Mouse (Mus musculus) stomach, embryonic 14.5 days (tissue): ENCODE measurements around the gene Slc4a1ap. TPM values are rescaled to one million over a fixed set of nuclear protein-coding genes. Genes with fewer than 3 reads are reported as not detected.

Experiments
- ATAC-seq: fragments of 200-750 bp; cut with Nextera tagmentation; 2 replicates; pipeline ENCODE4 v1.8.0; 2017; ENCODE audit warnings: low read depth, moderate TSS enrichment; ENCODE audit not compliant: insufficient number of reproducible peaks, insufficient read depth, low FRiP score
- H3K27ac ChIP-seq: fragments of 300-500 bp; sonication (generic); 2 replicates; pipeline ENCODE4 v1.5.1; 2014; ENCODE audit warnings: mild to moderate bottlenecking, low read length, moderate library complexity, mixed read lengths
- H3K27me3 ChIP-seq: fragments of 300-500 bp; sonication (generic); 2 replicates; pipeline ENCODE4 v1.6.1; 2014; ENCODE audit warnings: low read length, control low read depth, mixed read lengths; ENCODE audit not compliant: control insufficient read depth, insufficient read depth
- H3K36me3 ChIP-seq: fragments of 300-500 bp; sonication (generic); 2 replicates; pipeline ENCODE4 v1.6.1; 2014; ENCODE audit warnings: mild to moderate bottlenecking, control low read depth, low read length, moderate library complexity, mixed read lengths; ENCODE audit not compliant: control insufficient read depth, insufficient read depth
- H3K4me1 ChIP-seq: fragments of 300-500 bp; sonication (generic); 2 replicates; pipeline ENCODE4 v1.6.1; 2014; ENCODE audit warnings: low read length, control low read depth, mixed read lengths; ENCODE audit not compliant: control insufficient read depth, insufficient read depth
- H3K4me2 ChIP-seq: fragments of 300-500 bp; sonication (generic); replicated peaks from 2 replicates; pipeline ENCODE4 v1.6.1; 2014; ENCODE audit warnings: low read depth, low read length, control low read depth
- H3K4me3 ChIP-seq: fragments of 300-500 bp; sonication (generic); 2 replicates; pipeline ENCODE4 v1.5.1; 2014; ENCODE audit warnings: low read depth, low read length, control low read depth
- H3K9ac ChIP-seq: fragments of 300-500 bp; sonication (generic); replicated peaks from 2 replicates; pipeline ENCODE4 v1.6.1; 2014; ENCODE audit warnings: low read depth, mild to moderate bottlenecking, control low read depth, low read length, moderate library complexity, mixed read lengths
- H3K9me3 ChIP-seq: fragments of 300-500 bp; sonication (generic); 2 replicates; pipeline ENCODE4 v1.6.1; 2016; ENCODE audit warnings: low read depth, low read length, control low read depth; ENCODE audit not compliant: control insufficient read depth
- WGBS: fragments of 180-500 bp; shearing (Covaris S2); extraction: QIAGEN DNeasy Blood & Tissue Kit; methylation state at CpG from one replicate; pipeline ENCODE4 v1.1.7; 2014; 5-methylcytosine and 5-hydroxymethylcytosine counted together
- polyA plus RNA-seq: library from polyadenylated mRNA; unstranded; fragments of >200 nt; fragmentation: Nextera tagmentation; extraction: Ambion mirVana; gene quantifications from 2 replicates; pipeline ENCODE4 v1.2.1, GENCODE M21; 2014

Gene Slc4a1ap
- polyA plus RNA-seq, 1 experiment from 2014 or later, result 35.5 TPM

GRCm38 (mm10) chr5:31591122-31591521 lies 64.3 kb downstream of the Slc4a1ap start:
- H3K4me2 ChIP-seq, result no peak overlapping the region
- ATAC-seq, result no peak
- WGBS, result 89% methylated on average over 7 of the region's 7 CpGs

GRCm38 (mm10) chr5:31595868-31596267 lies 69.1 kb downstream of the Slc4a1ap start:
- no peaks in the 10 kb centered on the region for H3K36me3 ChIP-seq
- H3K4me3 ChIP-seq, result no peak overlapping the region
- H3K27ac ChIP-seq, result peak overlapping the region; percentile 70; the same call in 1 of the 2 replicates
- no peak for ATAC-seq
- H3K4me1 ChIP-seq, result peaks cover 17% of the 10 kb centered on the region; the same call in 1 of the 2 replicates
- H3K4me2 ChIP-seq, result 0 out of 2 replicates have a peak overlapping the region, but pooled peaks have one; percentile 61
- no peaks in the 10 kb centered on the region for H3K27me3 ChIP-seq
- H3K9me3 ChIP-seq, result no peaks in the 10 kb centered on the region
- H3K9ac ChIP-seq, result no peak overlapping the region
- 57% methylated on average over 4 of the region's 4 CpGs for WGBS

More at GRCm38 (mm10) chr5:31591122-31591521, 64.3 kb downstream of the Slc4a1ap start:
- Histone ChIP-seq H3K36me3 (no peaks in the 10 kb centered on the region), H3K9me3 (no peaks in the 10 kb centered on the region), H3K27me3 (no peaks in the 10 kb centered on the region), H3K27ac (no peak overlapping the region), H3K4me3 (no peak overlapping the region), H3K9ac (no peak overlapping the region), H3K4me1 (0 out of 2 replicates have a peak, but pooled peaks cover 5% of the 10 kb centered on the region)

GRCm38 (mm10) chr5:31596481-31597429 lies 70.0 kb downstream of the Slc4a1ap start, which contains the start of gene Mrpl33:
Mrpl33 (plus strand) TSS chr5:31596935.
- ATAC-seq, result peak; percentile 80
- H3K9ac ChIP-seq, result peak within 1 kb of the TSS; percentile 36; the same call in 1 of the 2 replicates
- no peaks in the 10 kb centered on the region for H3K36me3 ChIP-seq
- peak within 1 kb of the TSS; percentile 26 for H3K4me3 ChIP-seq
- H3K4me1 ChIP-seq, result peaks cover 17% of the 10 kb centered on the region; the same call in 1 of the 2 replicates
- H3K4me2 ChIP-seq, result peak within 1 kb of the TSS; percentile 61
- no peaks in the 10 kb centered on the region for H3K9me3 ChIP-seq
- no peaks in the 10 kb centered on the region for H3K27me3 ChIP-seq
- peak within 1 kb of the TSS; percentile 70 for H3K27ac ChIP-seq
- WGBS, result 9% methylated on average over 26 of the region's 26 CpGs

GRCm38 (mm10) chr5:31597430-31597944 lies 70.7 kb downstream of the Slc4a1ap start:
- Histone ChIP-seq H3K9ac (peak overlapping the region; percentile 36; the same call in 1 of the 2 replicates), H3K4me3 (peak overlapping the region; percentile 26), H3K4me1 (peaks cover 21% of the 10 kb centered on the region; the same call in 1 of the 2 replicates), H3K27me3 (no peaks in the 10 kb centered on the region), H3K36me3 (no peaks in the 10 kb centered on the region), H3K4me2 (peak overlapping the region; percentile 61), H3K9me3 (no peaks in the 10 kb centered on the region), H3K27ac (peak overlapping the region; percentile 70; the same call in 1 of the 2 replicates)
- ATAC-seq, result no peak
- WGBS, result 65% methylated on average over 6 of the region's 6 CpGs

GRCm38 (mm10) chr5:31598121-31598520 lies 71.3 kb downstream of the Slc4a1ap start:
- peaks cover 21% of the 10 kb centered on the region; the same call in 1 of the 2 replicates for H3K4me1 ChIP-seq

GRCm38 (mm10) chr5:31598579-31598978 lies 71.8 kb downstream of the Slc4a1ap start:
- H3K27me3 ChIP-seq, result no peaks in the 10 kb centered on the region
- no peaks in the 10 kb centered on the region for H3K9me3 ChIP-seq
- 73% methylated on average over 4 of the region's 4 CpGs for WGBS
- H3K9ac ChIP-seq, result no peak overlapping the region
- H3K4me3 ChIP-seq, result no peak overlapping the region
- peaks cover 21% of the 10 kb centered on the region; the same call in 1 of the 2 replicates for H3K4me1 ChIP-seq
- no peak overlapping the region for H3K4me2 ChIP-seq
- H3K36me3 ChIP-seq, result no peaks in the 10 kb centered on the region
- ATAC-seq, result no peak
- H3K27ac ChIP-seq, result no peak overlapping the region

More at GRCm38 (mm10) chr5:31598121-31598520, 71.3 kb downstream of the Slc4a1ap start:
- no peak for ATAC-seq
- no peaks in the 10 kb centered on the region for H3K36me3 ChIP-seq
- WGBS, result 84% methylated on average over 7 of the region's 7 CpGs
- H3K27ac ChIP-seq, result no peak overlapping the region
- H3K27me3 ChIP-seq, result no peaks in the 10 kb centered on the region
- H3K4me2 ChIP-seq, result no peak overlapping the region
- H3K9me3 ChIP-seq, result no peaks in the 10 kb centered on the region
- no peak overlapping the region for H3K9ac ChIP-seq
- no peak overlapping the region for H3K4me3 ChIP-seq

- Histone ChIP-seq H3K4me2 (no peak overlapping the region), H3K36me3 (no peaks in the 10 kb centered on the region), H3K27me3 (no peaks in the 10 kb centered on the region), H3K4me3 (no peak overlapping the region), H3K4me1 (peaks cover 21% of the 10 kb centered on the region; the same call in 1 of the 2 replicates), H3K27ac (no peak overlapping the region), H3K9ac (no peak overlapping the region), H3K9me3 (no peaks in the 10 kb centered on the region)
- 83% methylated on average over 2 of the region's 2 CpGs for WGBS
- no peak for ATAC-seq
These were observed 72.4 kb downstream of the Slc4a1ap start for GRCm38 (mm10) chr5:31599161-31599560.

- Histone ChIP-seq H3K27me3 (no peaks in the 10 kb centered on the region), H3K36me3 (no peaks in the 10 kb centered on the region), H3K27ac (no peak overlapping the region), H3K9me3 (no peaks in the 10 kb centered on the region), H3K9ac (no peak overlapping the region), H3K4me1 (peaks cover 14% of the 10 kb centered on the region; the same call in 1 of the 2 replicates), H3K4me3 (no peak overlapping the region), H3K4me2 (no peak overlapping the region)
- ATAC-seq, result no peak
- 86% methylated on average over 7 of the region's 7 CpGs for WGBS
These were observed 74.4 kb downstream of the Slc4a1ap start for GRCm38 (mm10) chr5:31601162-31601722.
